In the genomic region with DNA sequence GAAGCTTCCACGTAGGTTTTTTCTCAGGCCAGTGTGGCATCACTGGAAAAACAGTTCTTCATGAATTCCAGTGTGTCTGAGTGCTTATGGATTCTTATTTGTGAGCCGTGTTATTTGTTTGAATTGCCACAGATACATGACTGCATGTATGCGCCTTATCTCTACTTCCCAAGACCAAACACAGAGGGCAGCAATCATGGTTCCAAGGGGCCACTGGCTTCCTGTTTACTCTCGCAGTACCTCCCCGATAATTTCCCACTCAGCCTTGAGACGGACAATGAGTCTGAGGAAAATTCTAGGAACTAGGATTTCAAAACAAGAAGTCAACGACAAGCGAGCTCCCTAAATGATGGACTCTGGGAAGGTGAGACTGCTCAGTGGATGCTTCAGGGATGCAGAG, we compare ENCODE assay signal across 14 mouse cellular contexts.
"Had no signal": no experiment of that assay in that cellular context is flagged by ENCODE, and none has a peak within 500 bp of the region (broad histone marks: within the 10 kb centered on the region; RNA-seq: fewer than 3 reads in every experiment).

No protein-coding gene starts in this region.

- H3K4me1 ChIP-seq: intestine, embryonic 15.5 days; midbrain, embryonic 12.5 days; midbrain, embryonic 15.5 days; neural tube, embryonic 12.5 days had no signal

- H3K27me3 ChIP-seq: intestine, embryonic 15.5 days; midbrain, embryonic 12.5 days; midbrain, embryonic 15.5 days; neural tube, embryonic 12.5 days; neural tube, embryonic 15.5 days had no signal

- H3K27ac ChIP-seq: intestine, embryonic 15.5 days; liver, embryonic 14.5 days; macrophage; midbrain, embryonic 12.5 days; midbrain, embryonic 15.5 days; neural tube, embryonic 12.5 days; neural tube, embryonic 15.5 days; stomach, postnatal 0 days had no signal

- DNase-seq: layer of hippocampus, adult 9-11 months; lung, embryonic 14.5 days; right cerebral cortex, adult 18-20 months; right cerebral cortex, postnatal 14 days; right cerebral cortex, postnatal 4 days; thymus, postnatal 25 days had no signal

- H3K36me3 ChIP-seq: intestine, embryonic 15.5 days; midbrain, embryonic 12.5 days; midbrain, embryonic 15.5 days; neural tube, embryonic 12.5 days; neural tube, embryonic 15.5 days had no signal

- H3K4me3 ChIP-seq: intestine, embryonic 15.5 days; midbrain, embryonic 12.5 days; midbrain, embryonic 15.5 days; neural tube, embryonic 12.5 days; neural tube, embryonic 15.5 days had no signal
